Mouse (Mus musculus) forebrain, postnatal 0 days (tissue): Measurements from ENCODE around the gene Stab2. TPM values are rescaled to one million over a fixed set of nuclear protein-coding genes. Genes with fewer than 3 reads are reported as not detected.
A peak's percentile ranks its signal among the peaks of the same experiment; 100 is the strongest.

Experiments
- ATAC-seq: fragments of 200-750 bp; cut with Nextera tagmentation; 2 replicates; pipeline ENCODE4 v1.8.0; 2017; ENCODE audit warnings: mild to moderate bottlenecking, moderate library complexity
- DNase-seq: peaks from one replicate; pipeline ENCODE4 v3.0.0-alpha.2; 2015
- H3K27ac ChIP-seq: fragments of 300-500 bp; sonication (generic); 2 replicates; pipeline ENCODE4 v1.5.1; 2014; ENCODE audit warnings: low read depth, mild to moderate bottlenecking, antibody characterized with exemption, low read length, moderate library complexity, mixed read lengths
- H3K27me3 ChIP-seq: fragments of 300-500 bp; sonication (generic); 2 replicates; pipeline ENCODE4 v1.6.1; 2014; ENCODE audit warnings: mild to moderate bottlenecking, low read length, mixed read lengths; ENCODE audit not compliant: insufficient read depth
- H3K36me3 ChIP-seq: fragments of 300-500 bp; sonication (generic); 2 replicates; pipeline ENCODE4 v1.6.1; 2014; ENCODE audit warnings: mild to moderate bottlenecking, moderate library complexity; ENCODE audit not compliant: insufficient read depth
- H3K4me1 ChIP-seq: fragments of 300-500 bp; sonication (generic); 2 replicates; pipeline ENCODE4 v1.6.1; 2014; ENCODE audit warnings: antibody characterized with exemption; ENCODE audit not compliant: insufficient read depth
- H3K4me2 ChIP-seq: fragments of 300-500 bp; sonication (generic); 2 replicates; pipeline ENCODE4 v1.6.1; 2014; ENCODE audit warnings: low read depth, mild to moderate bottlenecking, moderate library complexity
- H3K4me3 ChIP-seq: fragments of 300-500 bp; sonication (generic); 2 replicates; pipeline ENCODE4 v1.5.1; 2014; ENCODE audit warnings: low read depth, low read length, mixed read lengths
- H3K9ac ChIP-seq: fragments of 300-500 bp; sonication (generic); 2 replicates; pipeline ENCODE4 v1.6.1; 2014; ENCODE audit warnings: mild to moderate bottlenecking
- H3K9me3 ChIP-seq: fragments of 300-500 bp; sonication (generic); 2 replicates; pipeline ENCODE4 v1.6.1; 2016; ENCODE audit warnings: low read length
- CTCF ChIP-seq: sonication (generic); IDR thresholded peaks from 2 replicates; pipeline ENCODE4 v1.5.1; 2016; ENCODE audit warnings: antibody characterized with exemption, control low read depth, low read depth
- WGBS: fragments of 180-500 bp; shearing (Covaris S2); extraction: QIAGEN DNeasy Blood & Tissue Kit; methylation state at CpG from one replicate; pipeline ENCODE4 v1.1.7; 2014; 5-methylcytosine and 5-hydroxymethylcytosine counted together
- polyA plus RNA-seq: library from polyadenylated mRNA; unstranded; fragments of >200 nt; fragmentation: Nextera tagmentation; extraction: Ambion mirVana; gene quantifications from 2 replicates; pipeline ENCODE4 v1.2.1, GENCODE M21; 2015
- total RNA-seq: library from RNA; depleted of rRNA; stranded (reverse); fragments of >200 nt; gene quantifications from 2 replicates; pipeline ENCODE4 v1.2.3, GENCODE M21; 2014

Gene Stab2
- total and polyA plus RNA-seq, 2 experiments from 2014 or later = 0.08 to 0.19 TPM

- H3K4me2 ChIP-seq = no peak overlapping the region
- no peak for TF ChIP-seq CTCF
- ATAC-seq = no peak; the same call in 1 of the 2 replicates
- H3K27me3 ChIP-seq = no peaks in the 10 kb centered on the region
- DNase-seq = no peak
- H3K4me1 ChIP-seq = no peaks in the 10 kb centered on the region
- 81% methylated on average over 4 of the region's 4 CpGs for WGBS
- no peaks in the 10 kb centered on the region for H3K36me3 ChIP-seq
- no peak overlapping the region for H3K9ac ChIP-seq
- no peaks in the 10 kb centered on the region for H3K9me3 ChIP-seq
- no peak overlapping the region for H3K4me3 ChIP-seq
- no peak overlapping the region for H3K27ac ChIP-seq
Observed at GRCm38 (mm10) chr10:86860396-86860795, 147.4 kb downstream of the Stab2 start.

- no peak for DNase-seq
- Histone ChIP-seq H3K4me2 (no peak overlapping the region), H3K27me3 (no peaks in the 10 kb centered on the region), H3K36me3 (no peaks in the 10 kb centered on the region), H3K4me1 (no peaks in the 10 kb centered on the region), H3K9ac (no peak overlapping the region), H3K9me3 (no peaks in the 10 kb centered on the region), H3K4me3 (no peak overlapping the region), H3K27ac (no peak overlapping the region)
- WGBS = 82% methylated on average over 3 of the region's 3 CpGs
- no peak for TF ChIP-seq CTCF
- no peak for ATAC-seq
Observed at GRCm38 (mm10) chr10:86853433-86853832, 154.4 kb downstream of the Stab2 start.

- no peak for TF ChIP-seq CTCF
- Histone ChIP-seq H3K4me2 (no peak overlapping the region), H3K4me1 (no peaks in the 10 kb centered on the region), H3K27me3 (no peaks in the 10 kb centered on the region), H3K9ac (no peak overlapping the region), H3K9me3 (no peaks in the 10 kb centered on the region), H3K27ac (no peak overlapping the region), H3K4me3 (no peak overlapping the region), H3K36me3 (no peaks in the 10 kb centered on the region)
- ATAC-seq (no peak), DNase-seq (no peak)
- WGBS = 69% methylated on average over 6 of the region's 6 CpGs
Observed at GRCm38 (mm10) chr10:86852160-86852559, 155.7 kb downstream of the Stab2 start.

GRCm38 (mm10) chr10:86849508-86849907, 158.3 kb downstream of the Stab2 start:
- Histone ChIP-seq H3K9me3 (no peaks in the 10 kb centered on the region), H3K9ac (no peak overlapping the region), H3K4me2 (no peak overlapping the region), H3K4me1 (no peaks in the 10 kb centered on the region), H3K4me3 (no peak overlapping the region), H3K27ac (no peak overlapping the region), H3K36me3 (no peaks in the 10 kb centered on the region), H3K27me3 (no peaks in the 10 kb centered on the region)
- ATAC-seq (no peak), DNase-seq (no peak)
- TF ChIP-seq CTCF = no peak
- 83% methylated on average over 4 of the region's 4 CpGs for WGBS

- Histone ChIP-seq H3K9ac (no peak overlapping the region), H3K27me3 (no peaks in the 10 kb centered on the region), H3K9me3 (no peaks in the 10 kb centered on the region), H3K4me3 (no peak overlapping the region), H3K4me2 (no peak overlapping the region), H3K36me3 (no peaks in the 10 kb centered on the region), H3K27ac (no peak overlapping the region), H3K4me1 (no peaks in the 10 kb centered on the region)
- 83% methylated on average over 4 of the region's 4 CpGs for WGBS
- no peak for DNase-seq
- ATAC-seq = no peak
- no peak for TF ChIP-seq CTCF
Observed at GRCm38 (mm10) chr10:86849087-86849486, 158.7 kb downstream of the Stab2 start.

GRCm38 (mm10) chr10:86846926-86847467, 160.8 kb downstream of the Stab2 start:
- no peak for TF ChIP-seq CTCF
- H3K4me2 ChIP-seq = no peak overlapping the region
- no peaks in the 10 kb centered on the region for H3K36me3 ChIP-seq
- H3K9ac ChIP-seq = no peak overlapping the region
- no peak overlapping the region for H3K4me3 ChIP-seq
- DNase-seq (no peak), ATAC-seq (no peak)
- no peaks in the 10 kb centered on the region for H3K4me1 ChIP-seq
- WGBS = 90% methylated on average over 9 of the region's 9 CpGs
- H3K9me3 ChIP-seq = no peaks in the 10 kb centered on the region
- H3K27ac ChIP-seq = no peak overlapping the region
- no peaks in the 10 kb centered on the region for H3K27me3 ChIP-seq

GRCm38 (mm10) chr10:86842659-86843058, 165.2 kb downstream of the Stab2 start:
- Histone ChIP-seq H3K4me3 (no peak overlapping the region), H3K27me3 (no peaks in the 10 kb centered on the region), H3K4me1 (no peaks in the 10 kb centered on the region), H3K9ac (no peak overlapping the region), H3K4me2 (no peak overlapping the region), H3K36me3 (no peaks in the 10 kb centered on the region), H3K9me3 (no peaks in the 10 kb centered on the region), H3K27ac (no peak overlapping the region)
- DNase-seq = peak; percentile 61
- ATAC-seq = peak; percentile 73
- WGBS = 66% methylated on average over 5 of the region's 5 CpGs
- no peak for TF ChIP-seq CTCF
